Mouse (Mus musculus) liver, adult 2 months (tissue): ENCODE measurements around the gene Agpat1. TPM values are rescaled to one million over a fixed set of nuclear protein-coding genes. Genes with fewer than 3 reads are reported as not detected.
A peak's percentile ranks its signal among the peaks of the same experiment; 100 is the strongest.

Source experiments
- DNase-seq: peaks from one replicate; pipeline ENCODE4 v3.0.0-alpha.2; 2011; ENCODE audit warnings: low read depth, low spot score; ENCODE audit errors: extremely low read depth
- H3K27ac ChIP-seq: fragments of 200-500 bp; replicated peaks from 2 replicates; pipeline ENCODE4 v1.5.1; 2012; ENCODE audit warnings: low read depth, mild to moderate bottlenecking, control low read depth, inconsistent platforms, low read length; ENCODE audit not compliant: insufficient read depth
- H3K27me3 ChIP-seq: fragments of 200-500 bp; 2 replicates; pipeline ENCODE4 v1.6.1; 2012; ENCODE audit warnings: mild to moderate bottlenecking, moderate library complexity, low read length, inconsistent platforms; ENCODE audit not compliant: control insufficient read depth, insufficient read depth
- H3K36me3 ChIP-seq: fragments of 200-500 bp; 2 replicates; pipeline ENCODE4 v1.6.1; 2012; ENCODE audit warnings: low read length, inconsistent platforms; ENCODE audit not compliant: control insufficient read depth, insufficient read depth
- H3K4me1 ChIP-seq: fragments of 200-500 bp; 2 replicates; pipeline ENCODE4 v1.6.1; 2011; ENCODE audit warnings: low read length; ENCODE audit not compliant: control insufficient read depth, insufficient read depth
- H3K4me3 ChIP-seq: fragments of 200-500 bp; 2 replicates; pipeline ENCODE4 v1.5.1; 2011; ENCODE audit warnings: low read depth, mild to moderate bottlenecking, control low read depth, low read length, moderate library complexity; ENCODE audit not compliant: insufficient read depth
- H3K79me2 ChIP-seq: fragments of 200-500 bp; 2 replicates; pipeline ENCODE4 v1.6.1; 2012; ENCODE audit warnings: inconsistent platforms, mild to moderate bottlenecking, low read length, moderate library complexity; ENCODE audit not compliant: control insufficient read depth, insufficient read depth
- H3K9ac ChIP-seq: fragments of 200-500 bp; 2 replicates; pipeline ENCODE4 v1.6.1; 2012; ENCODE audit warnings: low read depth, mild to moderate bottlenecking, control low read depth, inconsistent platforms, low read length
- CTCF ChIP-seq: fragments of 200-500 bp; IDR thresholded peaks from 2 replicates; pipeline ENCODE4 v1.5.1; 2011; ENCODE audit warnings: low read depth, low read length, control low read depth
- POLR2A ChIP-seq: fragments of 200-500 bp; IDR thresholded peaks from 2 replicates; pipeline ENCODE4 v1.6.1; 2011; ENCODE audit warnings: low read length, control low read depth; ENCODE audit not compliant: insufficient read depth; ENCODE audit errors: extremely low read depth
- WGBS: fragments of 180-500 bp; shearing (Covaris S2); methylation state at CpG from one replicate; pipeline ENCODE4 v1.1.7; 2018; 5-methylcytosine and 5-hydroxymethylcytosine counted together
- polyA plus RNA-seq: library from polyadenylated mRNA; depleted of rRNA; stranded (reverse); fragments of >200 nt; gene quantifications from 2 replicates; pipeline ENCODE4 v1.2.3, GENCODE M21; 2012
- total RNA-seq: library from RNA; depleted of rRNA; stranded (reverse); fragments of >200 nt; gene quantifications from 2 replicates; pipeline ENCODE4 v1.2.3, GENCODE M21; 2014

Gene Agpat1
- total and polyA plus RNA-seq, 2 experiments, result 4.3 to 40.5 TPM

DNA sequence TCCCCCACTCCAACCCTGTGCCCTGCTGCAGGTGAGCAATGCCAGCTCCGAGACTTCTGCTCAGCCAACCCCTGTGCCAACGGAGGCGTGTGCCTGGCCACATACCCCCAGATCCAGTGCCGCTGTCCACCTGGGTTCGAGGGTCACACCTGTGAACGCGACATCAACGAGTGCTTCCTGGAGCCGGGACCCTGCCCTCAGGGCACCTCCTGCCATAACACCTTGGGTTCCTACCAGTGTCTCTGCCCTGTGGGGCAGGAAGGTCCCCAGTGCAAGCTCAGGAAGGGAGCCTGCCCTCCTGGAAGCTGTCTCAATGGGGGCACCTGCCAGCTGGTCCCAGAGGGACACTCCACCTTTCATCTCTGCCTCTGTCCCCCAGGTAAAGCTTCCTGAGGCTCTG is 36.8 kb upstream of the Agpat1 start:
- Histone ChIP-seq H3K27ac (no peak overlapping the region), H3K36me3 (no peaks in the 10 kb centered on the region), H3K9ac (no peak overlapping the region), H3K4me1 (no peaks in the 10 kb centered on the region), H3K4me3 (no peak overlapping the region), H3K79me2 (no peaks in the 10 kb centered on the region), H3K27me3 (no peaks in the 10 kb centered on the region)
- TF ChIP-seq CTCF (no peak), POLR2A (no peak)
- WGBS, result 61% methylated on average over 9 of the region's 9 CpGs
- DNase-seq, result no peak

DNA sequence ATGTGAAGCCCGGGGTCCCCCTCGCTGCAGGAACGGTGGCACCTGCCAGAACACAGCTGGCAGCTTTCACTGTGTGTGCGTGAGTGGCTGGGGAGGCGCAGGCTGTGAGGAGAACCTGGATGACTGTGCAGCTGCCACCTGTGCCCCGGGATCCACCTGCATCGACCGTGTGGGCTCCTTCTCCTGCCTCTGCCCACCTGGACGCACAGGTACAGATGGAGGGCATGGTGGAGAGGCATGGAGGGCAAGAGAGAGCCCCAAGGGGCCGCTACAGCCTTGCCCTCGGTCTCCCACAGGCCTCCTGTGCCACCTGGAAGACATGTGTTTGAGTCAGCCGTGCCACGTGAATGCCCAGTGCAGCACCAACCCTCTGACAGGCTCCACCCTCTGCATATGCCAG is 35.6 kb upstream of the Agpat1 start:
- no peak overlapping the region for H3K9ac ChIP-seq
- H3K4me3 ChIP-seq, result no peak overlapping the region
- TF ChIP-seq CTCF, result no peak
- no peak for TF ChIP-seq POLR2A
- H3K4me1 ChIP-seq, result no peaks in the 10 kb centered on the region
- DNase-seq, result no peak
- no peak overlapping the region for H3K27ac ChIP-seq
- no peaks in the 10 kb centered on the region for H3K27me3 ChIP-seq
- WGBS, result 84% methylated on average over 13 of the region's 13 CpGs
- H3K36me3 ChIP-seq, result no peaks in the 10 kb centered on the region
- no peaks in the 10 kb centered on the region for H3K79me2 ChIP-seq

- no peak for TF ChIP-seq CTCF
- TF ChIP-seq POLR2A, result no peak
- no peaks in the 10 kb centered on the region for H3K36me3 ChIP-seq
- no peaks in the 10 kb centered on the region for H3K27me3 ChIP-seq
- H3K79me2 ChIP-seq, result no peaks in the 10 kb centered on the region
- H3K27ac ChIP-seq, result no peak overlapping the region
- H3K4me1 ChIP-seq, result no peaks in the 10 kb centered on the region
- H3K9ac ChIP-seq, result no peak overlapping the region
- WGBS, result 84% methylated on average over 4 of the region's 4 CpGs
- DNase-seq, result no peak
- H3K4me3 ChIP-seq, result no peak overlapping the region
These were observed 34.1 kb upstream of the Agpat1 start for GRCm38 (mm10) chr17:34569919-34570318.

- Histone ChIP-seq H3K27ac (no peak overlapping the region), H3K79me2 (no peaks in the 10 kb centered on the region), H3K9ac (no peak overlapping the region), H3K4me3 (no peak overlapping the region), H3K36me3 (no peaks in the 10 kb centered on the region), H3K27me3 (no peaks in the 10 kb centered on the region), H3K4me1 (no peaks in the 10 kb centered on the region)
- peak; percentile 79 for TF ChIP-seq CTCF
- no peak for TF ChIP-seq POLR2A
- WGBS, result 28% methylated on average over 5 of the region's 5 CpGs
- no peak for DNase-seq
These were observed 32.2 kb upstream of the Agpat1 start for GRCm38 (mm10) chr17:34571875-34572274.

GRCm38 (mm10) chr17:34572361-34572760 is 31.7 kb upstream of the Agpat1 start:
- whole genome bisulfite sequencing, result 36% methylated on average over 15 of the region's 15 CpGs
- no peaks in the 10 kb centered on the region for H3K4me1 ChIP-seq
- TF ChIP-seq POLR2A, result no peak
- no peak for TF ChIP-seq CTCF
- no peaks in the 10 kb centered on the region for H3K79me2 ChIP-seq
- no peak for DNase-seq
- no peaks in the 10 kb centered on the region for H3K27me3 ChIP-seq
- no peak overlapping the region for H3K9ac ChIP-seq
- no peak overlapping the region for H3K27ac ChIP-seq
- no peaks in the 10 kb centered on the region for H3K36me3 ChIP-seq
- H3K4me3 ChIP-seq, result no peak overlapping the region

DNA sequence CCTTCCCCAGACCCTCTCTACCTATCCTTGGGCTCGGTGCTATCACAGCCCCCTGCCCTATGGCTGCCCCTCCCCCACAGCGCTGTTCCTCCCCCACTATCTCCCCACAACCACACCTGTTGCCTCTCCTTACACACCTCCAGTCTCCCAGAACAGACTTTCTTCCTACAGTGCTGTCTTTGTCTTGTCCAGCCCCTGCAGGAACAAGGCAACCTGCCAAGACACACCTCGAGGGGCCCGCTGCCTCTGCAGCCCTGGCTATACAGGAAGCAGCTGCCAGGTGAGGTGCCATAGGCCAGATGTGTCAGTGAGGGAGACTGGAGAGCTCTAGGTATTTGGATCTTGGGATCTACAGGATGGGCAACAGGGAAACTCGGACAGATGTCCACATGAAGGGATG is 27.5 kb upstream of the Agpat1 start:
- Histone ChIP-seq H3K27ac (no peak overlapping the region), H3K9ac (no peak overlapping the region), H3K4me3 (no peak overlapping the region), H3K27me3 (no peaks in the 10 kb centered on the region), H3K79me2 (no peaks in the 10 kb centered on the region), H3K4me1 (no peaks in the 10 kb centered on the region), H3K36me3 (no peaks in the 10 kb centered on the region)
- 79% methylated on average over 5 of the region's 5 CpGs for WGBS
- TF ChIP-seq POLR2A (no peak), CTCF (no peak)
- DNase-seq, result no peak
